ENCODE assay signal across 28 mouse cellular contexts in the genomic region with DNA sequence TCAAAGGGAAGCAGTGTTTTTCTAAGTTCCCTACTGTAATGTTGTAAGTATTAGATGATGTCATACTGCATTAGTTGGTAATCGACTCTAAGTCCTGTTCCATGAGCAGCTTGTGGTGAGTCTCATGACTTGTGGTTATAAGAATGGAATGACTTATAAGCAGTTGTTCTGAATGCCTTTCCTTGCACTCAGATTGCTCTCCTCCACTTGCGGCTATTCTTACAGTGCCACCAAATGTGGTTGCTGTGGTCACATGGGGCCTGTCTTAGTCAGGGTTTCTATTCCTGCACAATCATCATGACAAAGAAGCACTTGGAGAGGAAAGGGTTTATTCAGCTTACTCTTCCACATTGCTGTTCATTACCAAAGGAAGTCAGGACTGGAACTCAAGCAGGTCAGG.
DNase-seq lines count a peak whose midpoint lies in the region; ATAC-seq and TF ChIP-seq lines count a peak whose summit lies in the region.
"Had no signal": no experiment of that assay in that cellular context is flagged by ENCODE, and none has a peak within 500 bp of the region (broad histone marks: within the 10 kb centered on the region; RNA-seq: fewer than 3 reads in every experiment).

No protein-coding gene starts in this region.

- peak; percentile 7 for DNase-seq in 3T3-L1 (ENCODE audit: low read depth, low spot score)
- DNase-seq in Muller cell, postnatal 12 days (ENCODE audit: inconsistent ontology term): peak; percentile 8
- DNase-seq in heart, postnatal 14 days: no peak
- no peak for DNase-seq in cerebellum, adult 2 months
- DNase-seq in right cerebral cortex, adult 2 months (ENCODE audit: low spot score in 2 of 2): no peak
- DNase-seq: adrenal gland, postnatal 10 days; B cell, adult 2 months; cerebellum, adult 11-12 months; cerebellum, adult 9-10 months; cerebellum, postnatal 14 days; gastrocnemius, postnatal 10 days; gastrocnemius, postnatal 36 days; heart, adult 2 months; kidney, adult 11 months had no signal

- no peaks in the 10 kb centered on the region for H3K9me3 ChIP-seq in intestine, embryonic 15.5 days
- H3K9me3 ChIP-seq: embryonic facial prominence, embryonic 12.5 days; embryonic facial prominence, embryonic 15.5 days; forebrain, embryonic 10.5 days; forebrain, embryonic 13.5 days; heart, embryonic 10.5 days; heart, embryonic 13.5 days; hindbrain, embryonic 12.5 days; hindbrain, embryonic 15.5 days had no signal

- no peaks in the 10 kb centered on the region for H3K36me3 ChIP-seq in intestine, embryonic 15.5 days
- H3K36me3 ChIP-seq: embryonic facial prominence, embryonic 12.5 days; embryonic facial prominence, embryonic 15.5 days; forebrain, embryonic 10.5 days; heart, embryonic 10.5 days; heart, embryonic 13.5 days; hindbrain, embryonic 12.5 days; hindbrain, embryonic 15.5 days had no signal

- intact Hi-C loops in heart, postnatal 14 days (cut with DNase I): loop anchor here (5.0 kb wide), 1 partner anchor 596 kb away; no protein-coding TSS in a partner anchor

- no peak for ATAC-seq in intestine, embryonic 15.5 days
- ATAC-seq: CD4-positive, CD25-positive, alpha-beta regulatory T cell, adult 4 months; forebrain, embryonic 13.5 days; forebrain, embryonic 16.5 days; Patski had no signal

- H3K27ac ChIP-seq in embryonic fibroblast, embryonic 13.5 days (ENCODE audit: insufficient read depth, low read length): peak overlapping the region; percentile 71; the same call in 1 of the 2 replicates
- H3K27ac ChIP-seq in intestine, embryonic 15.5 days: no peak overlapping the region
- H3K27ac ChIP-seq in cerebellum, adult 2 months (ENCODE audit: insufficient read depth, low read length): no peak overlapping the region
- H3K27ac ChIP-seq: embryonic facial prominence, embryonic 12.5 days; embryonic facial prominence, embryonic 15.5 days; forebrain, embryonic 10.5 days; forebrain, embryonic 13.5 days; heart, adult 2 months; heart, embryonic 10.5 days; heart, embryonic 13.5 days; hindbrain, embryonic 12.5 days; hindbrain, embryonic 15.5 days had no signal

- no peak for TF ChIP-seq POLR2A in embryonic fibroblast, embryonic 13.5 days (IDR thresholded peaks at IDR 0.05; ENCODE audit: low read depth, low read length)
- TF ChIP-seq POLR2A in cerebellum, adult 2 months (IDR thresholded peaks at IDR 0.05; ENCODE audit: borderline replicate concordance, insufficient read depth, low read length): no peak

- no peak overlapping the region for H3K4me2 ChIP-seq in intestine, embryonic 15.5 days (replicated peaks)
- H3K4me2 ChIP-seq: embryonic facial prominence, embryonic 12.5 days; embryonic facial prominence, embryonic 15.5 days; forebrain, embryonic 13.5 days; heart, embryonic 13.5 days; hindbrain, embryonic 12.5 days; hindbrain, embryonic 15.5 days had no signal

- no peak for TF ChIP-seq CTCF in embryonic fibroblast, embryonic 13.5 days (IDR thresholded peaks at IDR 0.05; ENCODE audit: borderline replicate concordance, insufficient read depth, low read length)
- no peak for TF ChIP-seq CTCF in cerebellum, adult 2 months (IDR thresholded peaks at IDR 0.05; ENCODE audit: borderline replicate concordance, insufficient read depth, low read depth, low read length)

- 89% methylated on average over 2 of the region's 2 CpGs for WGBS in intestine, embryonic 15.5 days
- 85% methylated on average over 2 of the region's 2 CpGs for WGBS in cerebellum, adult 2 months

- H3K27me3 ChIP-seq in intestine, embryonic 15.5 days (replicated peaks): no peaks in the 10 kb centered on the region
- H3K27me3 ChIP-seq in cerebellum, adult 2 months (ENCODE audit: control insufficient read depth, insufficient read depth, low read length): no peaks in the 10 kb centered on the region
- H3K27me3 ChIP-seq: embryonic facial prominence, embryonic 12.5 days; embryonic facial prominence, embryonic 15.5 days; forebrain, embryonic 13.5 days; heart, embryonic 13.5 days; hindbrain, embryonic 12.5 days; hindbrain, embryonic 15.5 days; Patski had no signal

- H3K4me3 ChIP-seq in embryonic fibroblast, embryonic 13.5 days (ENCODE audit: insufficient read depth, low read length): no peak overlapping the region
- H3K4me3 ChIP-seq in intestine, embryonic 15.5 days (replicated peaks): no peak overlapping the region
- H3K4me3 ChIP-seq in cerebellum, adult 2 months (replicated peaks; ENCODE audit: insufficient read depth, low read depth, low read length): no peak overlapping the region
- H3K4me3 ChIP-seq: embryonic facial prominence, embryonic 12.5 days; embryonic facial prominence, embryonic 15.5 days; erythroblast, embryonic 14.5 days; forebrain, embryonic 10.5 days; forebrain, embryonic 13.5 days; heart, adult 2 months; heart, embryonic 10.5 days; heart, embryonic 13.5 days; hindbrain, embryonic 12.5 days; hindbrain, embryonic 15.5 days had no signal

- H3K9ac ChIP-seq in intestine, embryonic 15.5 days: no peak overlapping the region
- H3K9ac ChIP-seq: embryonic facial prominence, embryonic 12.5 days; embryonic facial prominence, embryonic 15.5 days; forebrain, embryonic 13.5 days; heart, embryonic 13.5 days; hindbrain, embryonic 12.5 days; hindbrain, embryonic 15.5 days had no signal

- H3K4me1 ChIP-seq in embryonic fibroblast, embryonic 13.5 days (ENCODE audit: control insufficient read depth, insufficient read depth, low read length): peaks cover 6% of the 10 kb centered on the region; the same call in 1 of the 2 replicates
- H3K4me1 ChIP-seq in intestine, embryonic 15.5 days (replicated peaks): no peaks in the 10 kb centered on the region
- no peaks in the 10 kb centered on the region for H3K4me1 ChIP-seq in cerebellum, adult 2 months (ENCODE audit: control insufficient read depth, insufficient read depth, low read length)
- H3K4me1 ChIP-seq: embryonic facial prominence, embryonic 12.5 days; embryonic facial prominence, embryonic 15.5 days; forebrain, embryonic 10.5 days; forebrain, embryonic 13.5 days; heart, embryonic 10.5 days; heart, embryonic 13.5 days; hindbrain, embryonic 12.5 days; hindbrain, embryonic 15.5 days had no signal

Comparison
In these comparisons a context has a peak if more than half of its experiments do, and no peak if none do; other contexts are left out.
1. DNase-seq: peak in 3T3-L1 (single experiment) and Muller cell, postnatal 12 days (single experiment); none in heart, postnatal 14 days (0 of 2), cerebellum, adult 2 months (0 of 2) and right cerebral cortex, adult 2 months (0 of 2).